Mouse (Mus musculus): ENCODE data around the gene Phtf1. TPM values are rescaled to one million over a fixed set of nuclear protein-coding genes. Genes with fewer than 3 reads are reported as not detected.

Gene Phtf1
- polyA plus RNA-seq, 1 experiment from 2014 or later, result 36.2 TPM

- Histone ChIP-seq H3K4me1 (no peaks in the 10 kb centered on the region), H3K4me3 (no peak overlapping the region), H3K36me3 (no peaks in the 10 kb centered on the region; the same call in 1 of the 2 replicates), H3K27ac (no peak overlapping the region), H3K27me3 (no peaks in the 10 kb centered on the region), H3K9me3 (no peaks in the 10 kb centered on the region), H3K4me2 (replicated peaks) (no peak overlapping the region), H3K9ac (no peak overlapping the region)
- no peak for ATAC-seq (ENCODE audit: low FRiP score, low read depth)
- 95% methylated on average over 1 of the region's 1 CpGs for whole genome bisulfite sequencing
Observed at GRCm38 (mm10) chr3:104032086-104032485, 64.2 kb downstream of the Phtf1 start.

- H3K9ac ChIP-seq, result no peak overlapping the region
- no peaks in the 10 kb centered on the region for H3K4me1 ChIP-seq
- no peak overlapping the region for H3K27ac ChIP-seq
- no peaks in the 10 kb centered on the region for H3K36me3 ChIP-seq
- H3K27me3 ChIP-seq, result no peaks in the 10 kb centered on the region
- WGBS, result 96% methylated on average over 1 of the region's 1 CpGs
- ATAC-seq (ENCODE audit: low FRiP score, low read depth), result no peak
- H3K4me3 ChIP-seq, result no peak overlapping the region
- H3K9me3 ChIP-seq, result no peaks in the 10 kb centered on the region
- no peak overlapping the region for H3K4me2 ChIP-seq (replicated peaks)
Observed at GRCm38 (mm10) chr3:104032747-104033146, 64.8 kb downstream of the Phtf1 start.

GRCm38 (mm10) chr3:104059001-104059622, 91.2 kb downstream of the Phtf1 start:
- ATAC-seq (ENCODE audit: low FRiP score, low read depth), result no peak
- no peak overlapping the region for H3K9ac ChIP-seq
- no peak overlapping the region for H3K4me2 ChIP-seq (replicated peaks)
- H3K36me3 ChIP-seq, result no peaks in the 10 kb centered on the region
- no peaks in the 10 kb centered on the region for H3K27me3 ChIP-seq
- H3K4me3 ChIP-seq, result no peak overlapping the region
- H3K27ac ChIP-seq, result no peak overlapping the region
- H3K4me1 ChIP-seq, result no peaks in the 10 kb centered on the region
- WGBS, result 64% methylated on average over 6 of the region's 6 CpGs
- no peaks in the 10 kb centered on the region for H3K9me3 ChIP-seq

GRCm38 (mm10) chr3:104069395-104069794, 101.5 kb downstream of the Phtf1 start:
- no peaks in the 10 kb centered on the region for H3K4me1 ChIP-seq
- no peaks in the 10 kb centered on the region for H3K9me3 ChIP-seq
- H3K27me3 ChIP-seq, result no peaks in the 10 kb centered on the region
- no peak overlapping the region for H3K4me3 ChIP-seq
- no peak overlapping the region for H3K4me2 ChIP-seq (replicated peaks)
- H3K36me3 ChIP-seq, result no peaks in the 10 kb centered on the region
- no peak overlapping the region for H3K9ac ChIP-seq
- no peak for ATAC-seq (ENCODE audit: low FRiP score, low read depth)
- H3K27ac ChIP-seq, result no peak overlapping the region

Other genes with a start within 250 kb of the Phtf1 start
- 60.8 and 61.0 TPM in 2 replicates for gene Olfml3, start 230.1 kb upstream of the Phtf1 start, polyA plus RNA-seq (2015; fragmentation: Nextera tagmentation; extraction: Ambion mirVana)
- not detected in 2 replicates for gene Gm10964, start 228.7 kb upstream of the Phtf1 start, polyA plus RNA-seq (2015; fragmentation: Nextera tagmentation; extraction: Ambion mirVana)
- 11.0 TPM in 2 replicates for gene Hipk1, start 176.5 kb upstream of the Phtf1 start, polyA plus RNA-seq (2015; fragmentation: Nextera tagmentation; extraction: Ambion mirVana)
- gene Dclre1b, start 158.7 kb upstream of the Phtf1 start, polyA plus RNA-seq (2015; fragmentation: Nextera tagmentation; extraction: Ambion mirVana), result 33.3 and 34.9 TPM in 2 replicates
- gene Ap4b1, start 158.6 kb upstream of the Phtf1 start, polyA plus RNA-seq (2015; fragmentation: Nextera tagmentation; extraction: Ambion mirVana), result 23.2 TPM in 2 replicates
- 0.34 TPM in 1 of 2 replicates, not detected in the other for gene Gm43064, start 158.5 kb upstream of the Phtf1 start, polyA plus RNA-seq (2015; fragmentation: Nextera tagmentation; extraction: Ambion mirVana)
- 0.23 and 0.41 TPM in 2 replicates for gene Bcl2l15, start 135.5 kb upstream of the Phtf1 start, polyA plus RNA-seq (2015; fragmentation: Nextera tagmentation; extraction: Ambion mirVana)
- gene Ptpn22, start 108.3 kb upstream of the Phtf1 start, polyA plus RNA-seq (2015; fragmentation: Nextera tagmentation; extraction: Ambion mirVana), result 0.34 and 0.64 TPM in 2 replicates
- 14.4 and 14.6 TPM in 2 replicates for gene Rsbn1, start 54.0 kb upstream of the Phtf1 start, polyA plus RNA-seq (2015; fragmentation: Nextera tagmentation; extraction: Ambion mirVana)

Measured in limb, embryonic 13.5 days (tissue).